Mouse (Mus musculus): ENCODE data around the gene Gdi2. TPM values are rescaled to one million over a fixed set of nuclear protein-coding genes. Genes with fewer than 3 reads are reported as not detected.

The Gdi2 gene
- polyA plus RNA-seq, 1 experiment from 2014 or later: 156 TPM

- peaks cover 35% of the 10 kb centered on the region for H3K4me1 ChIP-seq (replicated peaks)
- H3K36me3 ChIP-seq (replicated peaks): peaks cover 41% of the 10 kb centered on the region
- H3K4me2 ChIP-seq: no peak overlapping the region
- H3K27me3 ChIP-seq: no peaks in the 10 kb centered on the region
- H3K9me3 ChIP-seq (replicated peaks): no peaks in the 10 kb centered on the region
- H3K4me3 ChIP-seq (replicated peaks): no peak overlapping the region
- no peak overlapping the region for H3K9ac ChIP-seq
- ATAC-seq (ENCODE audit: insufficient read depth): no peak
- H3K27ac ChIP-seq (replicated peaks): no peak overlapping the region
- 79% methylated on average over 6 of the region's 6 CpGs for WGBS (ENCODE audit: insufficient replicate concordance)
Observed at GRCm38 (mm10) chr13:3547856-3548255, 10.0 kb downstream of the Gdi2 start.

- ATAC-seq (ENCODE audit: insufficient read depth): no peak
- no peaks in the 10 kb centered on the region for H3K9me3 ChIP-seq (replicated peaks)
- no peak overlapping the region for H3K4me2 ChIP-seq
- H3K36me3 ChIP-seq (replicated peaks): peaks cover 70% of the 10 kb centered on the region
- no peak overlapping the region for H3K4me3 ChIP-seq (replicated peaks)
- 55% methylated on average over 1 of the region's 1 CpGs for WGBS (ENCODE audit: insufficient replicate concordance)
- no peaks in the 10 kb centered on the region for H3K27me3 ChIP-seq
- no peak overlapping the region for H3K9ac ChIP-seq
- no peaks in the 10 kb centered on the region for H3K4me1 ChIP-seq (replicated peaks)
- H3K27ac ChIP-seq (replicated peaks): no peak overlapping the region
Observed at GRCm38 (mm10) chr13:3563130-3563529, 25.3 kb downstream of the Gdi2 start.

- no peak for ATAC-seq (ENCODE audit: insufficient read depth)
- Histone ChIP-seq H3K9ac (no peak overlapping the region), H3K4me1 (replicated peaks) (no peaks in the 10 kb centered on the region), H3K27me3 (no peaks in the 10 kb centered on the region), H3K27ac (replicated peaks) (no peak overlapping the region), H3K36me3 (replicated peaks) (peaks cover 67% of the 10 kb centered on the region), H3K4me3 (replicated peaks) (no peak overlapping the region), H3K9me3 (replicated peaks) (no peaks in the 10 kb centered on the region), H3K4me2 (no peak overlapping the region)
- 51% methylated on average over 2 of the region's 2 CpGs for WGBS (ENCODE audit: insufficient replicate concordance)
Observed at GRCm38 (mm10) chr13:3563953-3564352, 26.1 kb downstream of the Gdi2 start.

- no peaks in the 10 kb centered on the region for H3K9me3 ChIP-seq (replicated peaks)
- H3K27me3 ChIP-seq: no peaks in the 10 kb centered on the region
- no peaks in the 10 kb centered on the region for H3K4me1 ChIP-seq (replicated peaks)
- H3K4me3 ChIP-seq (replicated peaks): no peak overlapping the region
- H3K9ac ChIP-seq: no peak overlapping the region
- peaks cover 46% of the 10 kb centered on the region for H3K36me3 ChIP-seq (replicated peaks)
- H3K27ac ChIP-seq (replicated peaks): no peak overlapping the region
- 77% methylated on average over 3 of the region's 3 CpGs for WGBS (ENCODE audit: insufficient replicate concordance)
- no peak for ATAC-seq (ENCODE audit: insufficient read depth)
- no peak overlapping the region for H3K4me2 ChIP-seq
Observed at GRCm38 (mm10) chr13:3590789-3591188, 52.9 kb downstream of the Gdi2 start.

GRCm38 (mm10) chr13:3594311-3594710, 56.4 kb downstream of the Gdi2 start:
- Histone ChIP-seq H3K27me3 (no peaks in the 10 kb centered on the region), H3K36me3 (replicated peaks) (peaks cover 48% of the 10 kb centered on the region), H3K4me3 (replicated peaks) (no peak overlapping the region), H3K9ac (no peak overlapping the region), H3K4me2 (no peak overlapping the region), H3K4me1 (replicated peaks) (no peaks in the 10 kb centered on the region), H3K9me3 (replicated peaks) (no peaks in the 10 kb centered on the region), H3K27ac (replicated peaks) (no peak overlapping the region)
- WGBS (ENCODE audit: insufficient replicate concordance): 72% methylated on average over 1 of the region's 1 CpGs
- ATAC-seq (ENCODE audit: insufficient read depth): no peak

GRCm38 (mm10) chr13:3596232-3596631, 58.4 kb downstream of the Gdi2 start:
- Histone ChIP-seq H3K27ac (replicated peaks) (no peak overlapping the region), H3K36me3 (replicated peaks) (peaks cover 39% of the 10 kb centered on the region), H3K27me3 (no peaks in the 10 kb centered on the region), H3K9me3 (replicated peaks) (no peaks in the 10 kb centered on the region), H3K4me3 (replicated peaks) (no peak overlapping the region), H3K4me2 (no peak overlapping the region), H3K9ac (no peak overlapping the region), H3K4me1 (replicated peaks) (no peaks in the 10 kb centered on the region)
- 63% methylated on average over 6 of the region's 6 CpGs for WGBS (ENCODE audit: insufficient replicate concordance)
- ATAC-seq (ENCODE audit: insufficient read depth): no peak

- peak overlapping the region; percentile 88; the same call in 1 of the 2 replicates for H3K27ac ChIP-seq (replicated peaks)
- peak overlapping the region; percentile 87 for H3K4me2 ChIP-seq
- H3K27me3 ChIP-seq: peaks cover 2% of the 10 kb centered on the region; the same call in 1 of the 2 replicates
- no peak for ATAC-seq (ENCODE audit: insufficient read depth)
- no peaks in the 10 kb centered on the region for H3K36me3 ChIP-seq (replicated peaks)
- peak overlapping the region; percentile 86 for H3K4me3 ChIP-seq (replicated peaks)
- WGBS (ENCODE audit: insufficient replicate concordance): 13% methylated on average over 8 of the region's 8 CpGs
- H3K9me3 ChIP-seq (replicated peaks): no peaks in the 10 kb centered on the region
- peak overlapping the region; percentile 78 for H3K9ac ChIP-seq
- H3K4me1 ChIP-seq (replicated peaks): peaks cover 5% of the 10 kb centered on the region; the same call in 1 of the 2 replicates
Observed at GRCm38 (mm10) chr13:3609780-3610117, 71.9 kb downstream of the Gdi2 start.

GRCm38 (mm10) chr13:3610118-3610794, 72.4 kb downstream of the Gdi2 start:
- peak overlapping the region; percentile 87 for H3K4me2 ChIP-seq
- peak overlapping the region; percentile 88 for H3K27ac ChIP-seq (replicated peaks)
- no peaks in the 10 kb centered on the region for H3K9me3 ChIP-seq (replicated peaks)
- peaks cover 5% of the 10 kb centered on the region; the same call in 1 of the 2 replicates for H3K4me1 ChIP-seq (replicated peaks)
- peak overlapping the region; percentile 86 for H3K4me3 ChIP-seq (replicated peaks)
- under 1% methylated on average over 47 of the region's 50 CpGs for WGBS (ENCODE audit: insufficient replicate concordance)
- ATAC-seq (ENCODE audit: insufficient read depth): peak; percentile 26
- H3K27me3 ChIP-seq: peaks cover 2% of the 10 kb centered on the region; the same call in 1 of the 2 replicates
- no peaks in the 10 kb centered on the region for H3K36me3 ChIP-seq (replicated peaks)
- peak overlapping the region; percentile 78 for H3K9ac ChIP-seq

GRCm38 (mm10) chr13:3610795-3611438, 73.1 kb downstream of the Gdi2 start, which contains the start of gene Fam208b:
Fam208b (minus strand) TSS chr13:3611108.
- WGBS (ENCODE audit: insufficient replicate concordance): under 1% methylated on average over 58 of the region's 58 CpGs
- Histone ChIP-seq H3K4me1 (replicated peaks) (peaks cover 5% of the 10 kb centered on the region; the same call in 1 of the 2 replicates), H3K36me3 (replicated peaks) (no peaks in the 10 kb centered on the region), H3K9ac (peak within 1 kb of the TSS; percentile 78), H3K27me3 (peaks cover 2% of the 10 kb centered on the region; the same call in 1 of the 2 replicates), H3K27ac (replicated peaks) (peak within 1 kb of the TSS; percentile 88), H3K4me3 (replicated peaks) (peak within 1 kb of the TSS; percentile 86), H3K4me2 (peak within 1 kb of the TSS; percentile 87), H3K9me3 (replicated peaks) (no peaks in the 10 kb centered on the region)
- peak; percentile 98 for ATAC-seq (ENCODE audit: insufficient read depth)

Data from liver, embryonic 15.5 days (tissue).